Mouse (Mus musculus): ENCODE data around the gene Pgpep1.

- TF ChIP-seq CTCF (IDR thresholded peaks at IDR 0.05; ENCODE audit: extremely low read depth, insufficient read depth, insufficient read length, insufficient replicate concordance) (no peak), POLR2A (IDR thresholded peaks at IDR 0.05; ENCODE audit: low read depth, low read length) (no peak)
These were observed 3.0 kb downstream of the Pgpep1 start for GRCm38 (mm10) chr8:70657214-70657613.
